Mouse (Mus musculus) erythroblast, embryonic 14.5 days (primary cell): Measurements from ENCODE around the gene Pnpla7. TPM values are rescaled to one million over a fixed set of nuclear protein-coding genes. Genes with fewer than 3 reads are reported as not detected.

Experiments
- H3K27me3 ChIP-seq: 2 replicates; pipeline ENCODE4 v1.6.1; 2012; ENCODE audit warnings: inconsistent platforms; ENCODE audit not compliant: control insufficient read depth
- H3K36me3 ChIP-seq: 2 replicates; pipeline ENCODE4 v1.6.1; 2012; ENCODE audit warnings: mild to moderate bottlenecking, inconsistent platforms; ENCODE audit not compliant: control insufficient read depth
- H3K4me1 ChIP-seq: 2 replicates; pipeline ENCODE4 v1.6.1; 2012; ENCODE audit warnings: inconsistent platforms; ENCODE audit not compliant: control insufficient read depth
- H3K4me3 ChIP-seq: replicated peaks from 2 replicates; pipeline ENCODE3; 2012; ENCODE audit warnings: moderate library complexity, mild to moderate bottlenecking, inconsistent platforms
- H3K9me3 ChIP-seq: 2 replicates; pipeline ENCODE4 v1.6.1; 2012; ENCODE audit warnings: low read length, inconsistent platforms, mixed read lengths; ENCODE audit not compliant: control insufficient read depth
- GATA1 ChIP-seq: IDR thresholded peaks from 2 replicates; pipeline ENCODE4 v1.6.1; 2012; ENCODE audit warnings: low read length, inconsistent platforms, mixed read lengths
- TAL1 ChIP-seq: IDR thresholded peaks from 3 replicates; pipeline ENCODE4 v1.6.1; 2012; ENCODE audit warnings: low read length, inconsistent platforms, mixed read lengths
- polyA plus RNA-seq: library from polyadenylated mRNA; stranded (reverse); fragments of >175 nt; gene quantifications from 2 replicates; pipeline ENCODE4 v1.2.3, GENCODE M21; 2012

Pnpla7 gene
- polyA plus RNA-seq, 1 experiment: 0.80 TPM

DNA sequence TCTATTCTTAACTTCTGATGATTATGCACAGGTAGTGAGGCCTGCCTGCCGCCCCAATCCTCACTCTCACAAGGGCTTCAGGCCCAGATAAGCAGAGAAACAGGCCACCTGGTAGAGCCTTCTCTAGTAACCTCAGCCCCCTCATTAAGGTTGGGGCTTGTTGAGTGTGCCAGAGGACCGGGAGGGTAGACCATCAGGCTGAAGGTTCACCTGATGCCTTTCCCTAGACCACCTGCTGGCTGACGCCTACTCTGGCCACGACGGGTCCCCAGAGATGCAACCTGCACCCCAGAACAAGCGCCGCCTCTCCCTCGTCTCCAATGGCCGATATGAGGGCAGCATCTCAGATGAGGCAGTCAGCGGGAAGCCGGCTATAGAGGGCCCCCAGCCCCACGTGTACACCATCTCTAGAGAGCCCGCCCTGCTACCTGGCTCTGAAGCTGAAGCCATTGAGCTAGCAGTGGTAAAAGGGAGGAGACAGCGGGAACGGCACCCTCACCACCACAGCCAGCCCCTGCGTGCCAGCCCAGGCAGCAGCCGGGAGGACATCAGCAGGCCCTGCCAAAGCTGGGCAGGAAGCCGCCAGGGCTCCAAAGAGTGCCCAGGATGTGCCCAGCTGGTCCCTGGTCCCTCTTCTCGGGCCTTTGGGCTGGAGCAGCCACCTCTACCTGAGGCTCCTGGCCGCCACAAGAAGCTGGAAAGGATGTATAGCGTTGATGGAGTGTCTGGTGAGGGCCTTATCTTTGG lies 79.7 kb downstream of the Pnpla7 start:
- Histone ChIP-seq H3K36me3 (peaks cover 54% of the 10 kb centered on the region), H3K4me1 (peaks cover 51% of the 10 kb centered on the region), H3K4me3 (no peak overlapping the region), H3K27me3 (no peaks in the 10 kb centered on the region), H3K9me3 (no peaks in the 10 kb centered on the region)
- TF ChIP-seq TAL1 (no peak), GATA1 (no peak)

DNA sequence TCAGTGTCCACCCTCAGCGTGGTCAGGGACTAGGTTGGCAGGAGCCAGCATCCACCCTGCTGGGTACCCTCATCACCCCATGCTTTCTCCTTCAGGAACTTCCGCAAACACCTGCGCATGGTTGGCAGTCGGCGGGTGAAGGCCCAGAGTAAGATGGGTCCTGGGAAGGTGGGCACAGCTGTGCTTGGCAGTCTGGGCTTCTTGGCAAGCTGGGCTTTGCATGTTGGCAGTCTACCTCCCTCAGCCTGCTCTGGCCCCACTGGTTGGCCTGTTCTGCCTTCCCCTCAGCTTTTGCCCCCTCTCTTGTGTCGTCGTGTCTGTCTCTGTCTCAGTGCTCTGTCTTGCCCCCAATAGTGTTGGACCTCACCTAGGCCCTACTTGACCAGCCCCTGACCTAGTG lies 83.1 kb downstream of the Pnpla7 start:
- Histone ChIP-seq H3K36me3 (peaks cover 32% of the 10 kb centered on the region), H3K4me1 (peaks cover 57% of the 10 kb centered on the region), H3K9me3 (no peaks in the 10 kb centered on the region), H3K27me3 (no peaks in the 10 kb centered on the region), H3K4me3 (no peak overlapping the region)
- TF ChIP-seq TAL1: no peak
- TF ChIP-seq GATA1: no peak

DNA sequence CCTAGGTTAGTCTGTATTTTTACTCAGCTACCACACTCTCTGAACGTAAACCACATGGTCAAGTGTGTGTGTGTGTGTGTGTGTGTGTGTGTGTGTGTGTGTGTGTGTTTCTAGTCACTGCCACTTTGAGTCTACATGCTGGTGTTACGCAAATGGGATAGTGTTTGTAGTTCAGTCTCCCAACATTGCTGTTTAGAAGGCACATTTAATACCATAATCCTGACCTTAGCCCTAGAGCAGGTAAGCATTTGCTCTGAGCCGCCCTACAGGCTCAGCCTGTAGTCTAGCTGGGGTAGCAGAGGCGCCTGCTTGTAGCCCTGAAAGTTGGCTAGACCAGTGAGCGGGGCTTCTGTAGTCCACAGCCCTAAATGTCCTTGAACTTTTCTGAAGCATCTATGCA lies 87.7 kb downstream of the Pnpla7 start:
- Histone ChIP-seq H3K36me3 (peaks cover 17% of the 10 kb centered on the region), H3K27me3 (no peaks in the 10 kb centered on the region), H3K4me3 (no peak overlapping the region), H3K4me1 (peaks cover 27% of the 10 kb centered on the region), H3K9me3 (no peaks in the 10 kb centered on the region)
- TF ChIP-seq GATA1: no peak
- TF ChIP-seq TAL1: no peak

DNA sequence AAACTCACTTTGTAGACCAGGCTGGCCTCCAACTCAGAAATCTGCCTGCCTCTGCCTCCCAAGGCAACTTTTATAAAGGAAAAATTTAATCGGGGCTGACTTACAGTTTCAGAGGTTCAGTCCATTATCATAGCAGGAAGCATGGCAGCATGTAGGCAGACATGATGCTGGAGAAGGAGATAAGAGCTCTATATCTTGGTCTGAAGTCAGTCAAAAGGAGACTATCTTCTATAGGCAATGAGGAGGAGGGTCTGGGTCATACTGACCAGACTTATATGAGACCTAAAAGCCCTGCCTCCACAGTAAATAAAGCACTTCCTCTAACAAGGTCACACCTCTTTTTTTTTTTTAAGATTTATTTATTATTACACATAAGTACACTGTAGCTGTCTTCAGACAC lies 88.5 kb downstream of the Pnpla7 start:
- TF ChIP-seq TAL1 (no peak), GATA1 (no peak)

DNA sequence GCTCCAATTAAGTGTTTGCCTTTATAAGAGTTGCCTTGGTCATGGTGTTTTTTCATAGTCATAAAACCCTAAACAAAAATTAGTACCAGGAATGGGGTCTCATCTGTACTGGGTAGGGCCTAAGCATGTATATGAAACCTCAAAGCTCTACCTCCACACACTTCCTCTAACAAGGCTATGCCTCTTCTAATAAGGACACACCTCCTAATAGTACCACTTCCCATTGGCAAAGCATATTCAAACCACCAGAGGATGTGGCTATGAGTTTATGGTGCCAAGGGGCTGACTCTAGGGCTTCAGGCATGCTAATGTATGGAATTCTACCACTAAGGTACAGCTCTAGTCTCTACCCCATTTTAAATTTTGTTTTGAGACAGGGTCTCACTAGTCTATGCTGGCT lies 89.7 kb downstream of the Pnpla7 start:
- Histone ChIP-seq H3K9me3 (no peaks in the 10 kb centered on the region), H3K4me1 (peaks cover 20% of the 10 kb centered on the region), H3K27me3 (no peaks in the 10 kb centered on the region), H3K4me3 (no peak overlapping the region), H3K36me3 (peaks cover 12% of the 10 kb centered on the region)
- TF ChIP-seq TAL1 (no peak), GATA1 (no peak)

More for the DNA sequence above, 88.5 kb downstream of the Pnpla7 start:
- peaks cover 17% of the 10 kb centered on the region for H3K36me3 ChIP-seq
- no peak overlapping the region for H3K4me3 ChIP-seq
- H3K4me1 ChIP-seq: peaks cover 25% of the 10 kb centered on the region
- no peaks in the 10 kb centered on the region for H3K27me3 ChIP-seq
- no peaks in the 10 kb centered on the region for H3K9me3 ChIP-seq

DNA sequence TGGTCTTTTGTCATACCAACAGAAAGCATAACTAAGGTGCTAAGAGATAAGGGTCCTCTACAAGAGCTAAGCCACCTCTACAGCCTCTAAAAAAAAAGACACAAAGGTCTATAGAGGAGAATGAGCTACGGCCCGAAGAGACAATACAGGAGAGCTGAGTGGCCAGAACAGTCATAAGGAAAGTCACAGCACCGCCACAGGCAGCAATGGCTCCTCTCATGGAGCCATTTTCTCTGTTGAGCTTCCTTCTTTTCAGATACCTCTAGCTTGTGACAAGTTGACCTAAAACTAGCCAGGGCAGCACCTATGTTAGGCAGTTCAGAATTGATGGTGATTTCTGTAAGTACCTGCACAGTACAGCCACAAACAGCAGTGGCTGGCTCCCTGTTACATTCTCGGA lies 90.7 kb downstream of the Pnpla7 start:
- Histone ChIP-seq H3K36me3 (peaks cover 7% of the 10 kb centered on the region), H3K27me3 (no peaks in the 10 kb centered on the region), H3K4me1 (peaks cover 15% of the 10 kb centered on the region), H3K9me3 (no peaks in the 10 kb centered on the region), H3K4me3 (no peak overlapping the region)
- TF ChIP-seq TAL1: no peak
- TF ChIP-seq GATA1: no peak

DNA sequence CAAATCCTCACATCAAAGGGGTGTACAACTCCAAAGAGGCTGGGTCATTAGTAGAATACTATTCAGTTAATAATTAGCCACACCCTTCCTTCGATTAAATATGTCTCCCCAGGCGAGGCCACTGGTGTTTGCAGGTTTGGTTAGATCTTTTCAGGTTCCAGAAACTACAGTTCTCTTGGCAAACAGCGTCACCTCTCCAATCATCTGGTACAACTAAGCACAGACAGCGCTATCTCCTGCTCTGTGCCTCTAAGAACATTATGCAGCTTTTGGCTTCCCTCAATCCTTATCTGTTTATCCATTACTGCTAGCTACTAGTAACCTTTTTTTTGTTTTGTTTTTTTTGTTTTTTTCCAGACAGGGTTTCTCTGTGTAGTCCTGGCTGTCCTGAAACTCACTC lies 93.7 kb downstream of the Pnpla7 start:
- Histone ChIP-seq H3K27me3 (no peaks in the 10 kb centered on the region), H3K4me3 (no peak overlapping the region), H3K4me1 (peaks cover 5% of the 10 kb centered on the region; the same call in 1 of the 2 replicates), H3K36me3 (no peaks in the 10 kb centered on the region), H3K9me3 (no peaks in the 10 kb centered on the region)
- TF ChIP-seq GATA1: no peak
- no peak for TF ChIP-seq TAL1

DNA sequence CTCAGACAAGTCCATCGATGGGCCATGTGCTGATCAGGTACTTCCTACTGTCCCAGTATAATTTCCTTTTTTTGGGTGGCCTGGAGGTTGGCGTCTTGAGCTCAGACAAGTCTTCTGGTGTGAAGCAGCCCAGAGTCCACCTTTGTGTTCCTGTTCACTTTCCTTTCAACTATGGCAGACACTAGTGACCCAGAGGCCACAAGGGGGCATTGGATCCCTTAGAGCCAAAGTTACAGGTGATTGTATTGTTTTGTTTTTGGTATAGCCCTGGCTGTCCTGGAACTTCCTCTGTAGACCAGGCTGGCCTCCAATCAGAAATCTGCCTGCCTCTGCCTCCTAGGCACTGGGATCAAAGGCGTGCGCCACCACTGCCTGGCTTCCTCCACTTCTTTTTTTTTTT lies 96.6 kb downstream of the Pnpla7 start:
- Histone ChIP-seq H3K9me3 (no peaks in the 10 kb centered on the region), H3K36me3 (no peaks in the 10 kb centered on the region), H3K4me1 (0 out of 2 replicates have a peak, but pooled peaks cover 4% of the 10 kb centered on the region), H3K27me3 (no peaks in the 10 kb centered on the region), H3K4me3 (no peak overlapping the region)
- TF ChIP-seq TAL1 (no peak), GATA1 (no peak)

DNA sequence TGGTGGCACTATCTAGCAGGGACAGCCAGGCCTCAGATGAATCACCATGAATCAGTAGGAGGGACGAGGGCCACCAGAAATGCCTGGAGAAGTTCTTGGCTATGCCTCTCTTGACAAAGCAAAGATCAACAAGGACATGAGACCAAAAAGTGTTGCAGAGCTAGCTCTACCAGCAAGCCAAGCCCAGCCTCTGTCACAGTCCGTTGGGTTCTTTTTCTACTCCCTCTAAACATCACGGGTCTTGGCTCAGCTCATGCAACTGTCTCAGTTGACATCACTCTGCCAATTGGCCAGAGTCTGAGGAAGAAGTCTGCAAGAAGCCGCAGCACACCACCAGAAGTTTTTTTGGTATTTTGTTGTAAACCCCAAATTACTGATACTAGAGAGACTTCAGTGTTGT lies 99.7 kb downstream of the Pnpla7 start:
- Histone ChIP-seq H3K9me3 (no peaks in the 10 kb centered on the region), H3K36me3 (no peaks in the 10 kb centered on the region), H3K27me3 (no peaks in the 10 kb centered on the region; the same call in 1 of the 2 replicates), H3K4me3 (no peak overlapping the region), H3K4me1 (no peaks in the 10 kb centered on the region)
- TF ChIP-seq TAL1 (no peak), GATA1 (no peak)
